Mouse (Mus musculus) frontal cortex, postnatal 14 days (tissue): Measurements from ENCODE around the gene Hs3st3a1.

Experiments
- DNase-seq, 2 experiments: peaks; one replicate each; pipeline ENCODE4 v3.0.0; 2022; ENCODE audit warnings: low spot score in 2 of 2

Hs3st3a1 gene

GRCm38 (mm10) chr11:64558282-64558681, 123.2 kb downstream of the Hs3st3a1 start:
- DNase-seq, result no peak

GRCm38 (mm10) chr11:64559388-64559787, 124.3 kb downstream of the Hs3st3a1 start:
- no peak for DNase-seq

GRCm38 (mm10) chr11:64560471-64560870, 125.3 kb downstream of the Hs3st3a1 start:
- DNase-seq, result no peak

GRCm38 (mm10) chr11:64562771-64563170, 127.6 kb downstream of the Hs3st3a1 start:
- no peak for DNase-seq
